Mouse (Mus musculus) liver, embryonic 14.5 days (tissue): ENCODE data around the gene Dnajc22. TPM values are rescaled to one million over a fixed set of nuclear protein-coding genes. Genes with fewer than 3 reads are reported as not detected.

Source experiments
- ATAC-seq: fragments of 200-750 bp; cut with Nextera tagmentation; 2 replicates; pipeline ENCODE4 v1.8.0; 2017; ENCODE audit warnings: moderate number of reproducible peaks, mild to moderate bottlenecking, moderate library complexity; ENCODE audit not compliant: insufficient read depth
- DNase-seq, 3 experiments: peaks; one replicate each; pipeline ENCODE4 v3.0.0-alpha.2; 2012 to 2013; ENCODE audit warnings: low read depth in 3 of 3, low spot score in 3 of 3
- H3K27ac ChIP-seq: fragments of 300-500 bp; sonication (generic); 2 replicates; pipeline ENCODE4 v1.5.1; 2014; ENCODE audit warnings: moderate library complexity, mild to moderate bottlenecking, control low read depth, inconsistent platforms
- H3K27me3 ChIP-seq: fragments of 300-500 bp; sonication (generic); 2 replicates; pipeline ENCODE4 v1.6.1; 2014; ENCODE audit warnings: mild to moderate bottlenecking, low read length, moderate library complexity; ENCODE audit not compliant: control insufficient read depth, insufficient read depth
- H3K36me3 ChIP-seq: fragments of 300-500 bp; sonication (generic); replicated peaks from 2 replicates; pipeline ENCODE4 v1.6.1; 2014; ENCODE audit warnings: low read depth; ENCODE audit not compliant: control insufficient read depth, insufficient read depth
- H3K4me1 ChIP-seq, 2 experiments: fragments of 200-500 bp in 1 of 2; fragments of 300-500 bp in 1 of 2; sonication (generic) in 1 of 2; replicated peaks; 2 replicates each; pipeline ENCODE4 v1.6.1; 2012 to 2014; ENCODE audit warnings: antibody characterized with exemption in 1 of 2, inconsistent platforms in 1 of 2, low read length in 1 of 2; ENCODE audit not compliant: control insufficient read depth in 2 of 2, insufficient read depth in 2 of 2
- H3K4me2 ChIP-seq: fragments of 300-500 bp; sonication (generic); 2 replicates; pipeline ENCODE4 v1.6.1; 2014; ENCODE audit warnings: low read depth, mild to moderate bottlenecking, control low read depth, moderate library complexity
- H3K4me3 ChIP-seq, 2 experiments: fragments of 200-500 bp in 1 of 2; fragments of 300-500 bp in 1 of 2; sonication (generic) in 1 of 2; 2 replicates each; pipeline ENCODE4 v1.5.1; 2012 to 2014; ENCODE audit warnings: low read depth in 2 of 2, low read length in 2 of 2, mild to moderate bottlenecking in 2 of 2, control low read depth in 1 of 2, inconsistent platforms in 1 of 2, moderate library complexity in 1 of 2; ENCODE audit not compliant: insufficient read depth in 1 of 2
- H3K9ac ChIP-seq: fragments of 300-500 bp; sonication (generic); replicated peaks from 2 replicates; pipeline ENCODE4 v1.6.1; 2014; ENCODE audit warnings: mild to moderate bottlenecking, control low read depth, moderate library complexity
- H3K9me3 ChIP-seq: fragments of 300-500 bp; sonication (generic); 2 replicates; pipeline ENCODE4 v1.6.1; 2016; ENCODE audit warnings: low read length, mixed read lengths; ENCODE audit not compliant: control insufficient read depth
- CTCF ChIP-seq: IDR thresholded peaks from 2 replicates; pipeline ENCODE4 v1.5.1; 2016; ENCODE audit warnings: antibody characterized with exemption, low read depth, control low read depth
- EP300 ChIP-seq: IDR thresholded peaks from 2 replicates; pipeline ENCODE4 v1.6.1; 2016; ENCODE audit warnings: antibody characterized with exemption, low read depth
- WGBS: fragments of 180-500 bp; shearing (Covaris S2); extraction: QIAGEN DNeasy Blood & Tissue Kit; methylation state at CpG from one replicate; pipeline ENCODE4 v1.1.7; 2014; ENCODE audit not compliant: insufficient replicate concordance; 5-methylcytosine and 5-hydroxymethylcytosine counted together
- microRNA-seq: library from miRNA; unstranded; fragments of <30 nt; microRNA quantifications from one replicate; pipeline ENCODE4, GENCODE M21; 2016
- polyA plus RNA-seq, 2 experiments: library from polyadenylated mRNA; depleted of rRNA in 1 of 2; stranded (reverse) in 1 of 2; unstranded in 1 of 2; fragments of >200 nt; fragmentation: Nextera tagmentation in 1 of 2; extraction: Ambion mirVana in 1 of 2; gene quantifications; 2 replicates each; pipeline versions ENCODE4 v1.2.1 to v1.2.3; 2012 to 2014

Gene Dnajc22
- polyA plus RNA-seq, 2 experiments: 11.4 to 11.6 TPM

GRCm38 (mm10) chr15:99151324-99151723, 58.4 kb downstream of the Dnajc22 start:
- TF ChIP-seq CTCF: no peak
- TF ChIP-seq EP300: no peak
- no peaks in the 10 kb centered on the region for H3K36me3 ChIP-seq
- no peak overlapping the region for H3K4me2 ChIP-seq
- H3K4me1 ChIP-seq: no peaks in the 10 kb centered on the region
- ATAC-seq (no peak), DNase-seq (no peak)
- H3K9me3 ChIP-seq: no peaks in the 10 kb centered on the region
- WGBS: 63% methylated on average over 8 of the region's 8 CpGs
- no peak overlapping the region for H3K9ac ChIP-seq
- H3K4me3 ChIP-seq: no peak overlapping the region
- H3K27ac ChIP-seq: no peak overlapping the region
- H3K27me3 ChIP-seq: no peaks in the 10 kb centered on the region

GRCm38 (mm10) chr15:99153466-99153865, 60.5 kb downstream of the Dnajc22 start:
- no peak for ATAC-seq
- Histone ChIP-seq H3K27me3 (no peaks in the 10 kb centered on the region), H3K4me1 (no peaks in the 10 kb centered on the region), H3K9ac (no peak overlapping the region), H3K36me3 (no peaks in the 10 kb centered on the region), H3K27ac (no peak overlapping the region), H3K4me3 (no peak overlapping the region), H3K9me3 (no peaks in the 10 kb centered on the region), H3K4me2 (no peak overlapping the region)
- TF ChIP-seq CTCF: no peak
- TF ChIP-seq EP300: no peak
- DNase-seq: no peak
- 85% methylated on average over 8 of the region's 8 CpGs for WGBS

Small RNAs within 50 kb of the gene (microRNA-seq; reads per million reads assigned to microRNA genes)
- gene Mir6960: 1.7 reads per million

Other genes with a start within 250 kb of the Dnajc22 start
- 4.3 and 5.7 TPM in 2 replicates for gene Kmt2d, start 222.0 kb upstream of the Dnajc22 start, polyA plus RNA-seq (2012; rRNA removed)
- gene Kmt2d, start 222.0 kb upstream of the Dnajc22 start, polyA plus RNA-seq (2014; fragmentation: Nextera tagmentation; extraction: Ambion mirVana): 3.9 and 4.3 TPM in 2 replicates
- 2.3 and 2.5 TPM in 2 replicates for gene Rhebl1, start 198.6 kb upstream of the Dnajc22 start, polyA plus RNA-seq (2012; rRNA removed)
- 2.9 and 3.2 TPM in 2 replicates for gene Rhebl1, start 198.6 kb upstream of the Dnajc22 start, polyA plus RNA-seq (2014; fragmentation: Nextera tagmentation; extraction: Ambion mirVana)
- 0.04 and 0.08 TPM in 2 replicates for gene Dhh, start 194.6 kb upstream of the Dnajc22 start, polyA plus RNA-seq (2012; rRNA removed)
- 0.09 TPM in 1 of 2 replicates, not detected in the other for gene Dhh, start 194.6 kb upstream of the Dnajc22 start, polyA plus RNA-seq (2014; fragmentation: Nextera tagmentation; extraction: Ambion mirVana)
- gene Lmbr1l, start 174.9 kb upstream of the Dnajc22 start, polyA plus RNA-seq (2012; rRNA removed): 4.5 and 7.1 TPM in 2 replicates
- 0.34 and 0.70 TPM in 2 replicates for gene Lmbr1l, start 174.9 kb upstream of the Dnajc22 start, polyA plus RNA-seq (2014; fragmentation: Nextera tagmentation; extraction: Ambion mirVana)
- 1,442 and 1,688 TPM in 2 replicates for gene Tuba1b, start 158.6 kb upstream of the Dnajc22 start, polyA plus RNA-seq (2012; rRNA removed)
- gene Tuba1b, start 158.6 kb upstream of the Dnajc22 start, polyA plus RNA-seq (2014; fragmentation: Nextera tagmentation; extraction: Ambion mirVana): 1,211 and 1,290 TPM in 2 replicates
- gene Gm49450, start 139.6 kb upstream of the Dnajc22 start, polyA plus RNA-seq (2012; rRNA removed): 0.15 and 6.4 TPM in 2 replicates
- gene Gm49450, start 139.6 kb upstream of the Dnajc22 start, polyA plus RNA-seq (2014; fragmentation: Nextera tagmentation; extraction: Ambion mirVana): not detected in 2 replicates
- gene Tuba1a, start 139.5 kb upstream of the Dnajc22 start, polyA plus RNA-seq (2012; rRNA removed): 44.7 and 62.0 TPM in 2 replicates
- 60.1 and 69.0 TPM in 2 replicates for gene Tuba1a, start 139.5 kb upstream of the Dnajc22 start, polyA plus RNA-seq (2014; fragmentation: Nextera tagmentation; extraction: Ambion mirVana)
- gene Tuba1c, start 63.3 kb upstream of the Dnajc22 start, polyA plus RNA-seq (2012; rRNA removed): 273 and 373 TPM in 2 replicates
- gene Tuba1c, start 63.3 kb upstream of the Dnajc22 start, polyA plus RNA-seq (2014; fragmentation: Nextera tagmentation; extraction: Ambion mirVana): 277 and 278 TPM in 2 replicates
- 1.1 and 1.2 TPM in 2 replicates for gene Prph, start 38.0 kb upstream of the Dnajc22 start, polyA plus RNA-seq (2012; rRNA removed)
- 0.32 and 0.53 TPM in 2 replicates for gene Prph, start 38.0 kb upstream of the Dnajc22 start, polyA plus RNA-seq (2014; fragmentation: Nextera tagmentation; extraction: Ambion mirVana)
- 14.3 and 15.7 TPM in 2 replicates for gene Troap, start 18.6 kb upstream of the Dnajc22 start, polyA plus RNA-seq (2012; rRNA removed)
- 11.1 and 12.1 TPM in 2 replicates for gene Troap, start 18.6 kb upstream of the Dnajc22 start, polyA plus RNA-seq (2014; fragmentation: Nextera tagmentation; extraction: Ambion mirVana)
- not detected in 2 replicates for gene C1ql4, start 5.4 kb upstream of the Dnajc22 start, polyA plus RNA-seq (2012; rRNA removed)
- not detected in 2 replicates for gene C1ql4, start 5.4 kb upstream of the Dnajc22 start, polyA plus RNA-seq (2014; fragmentation: Nextera tagmentation; extraction: Ambion mirVana)
- gene Spats2, start 32.7 kb downstream of the Dnajc22 start, polyA plus RNA-seq (2012; rRNA removed): 6.5 and 7.7 TPM in 2 replicates
- gene Spats2, start 32.7 kb downstream of the Dnajc22 start, polyA plus RNA-seq (2014; fragmentation: Nextera tagmentation; extraction: Ambion mirVana): 6.7 and 8.4 TPM in 2 replicates
- gene Kcnh3, start 131.7 kb downstream of the Dnajc22 start, polyA plus RNA-seq (2012; rRNA removed): 0.12 and 0.13 TPM in 2 replicates
- gene Kcnh3, start 131.7 kb downstream of the Dnajc22 start, polyA plus RNA-seq (2014; fragmentation: Nextera tagmentation; extraction: Ambion mirVana): 0.13 TPM in 2 replicates
- 25.6 and 26.2 TPM in 2 replicates for gene Mcrs1, start 158.8 kb downstream of the Dnajc22 start, polyA plus RNA-seq (2012; rRNA removed)
- 41.2 and 47.1 TPM in 2 replicates for gene Mcrs1, start 158.8 kb downstream of the Dnajc22 start, polyA plus RNA-seq (2014; fragmentation: Nextera tagmentation; extraction: Ambion mirVana)
- 8.0 and 8.9 TPM in 2 replicates for gene Prpf40b, start 201.9 kb downstream of the Dnajc22 start, polyA plus RNA-seq (2012; rRNA removed)
- 3.6 and 4.0 TPM in 2 replicates for gene Prpf40b, start 201.9 kb downstream of the Dnajc22 start, polyA plus RNA-seq (2014; fragmentation: Nextera tagmentation; extraction: Ambion mirVana)
- 0.01 TPM in 2 replicates for gene Fam186b, start 202.7 kb downstream of the Dnajc22 start, polyA plus RNA-seq (2012; rRNA removed)
- gene Fam186b, start 202.7 kb downstream of the Dnajc22 start, polyA plus RNA-seq (2014; fragmentation: Nextera tagmentation; extraction: Ambion mirVana): 0.21 TPM in 1 of 2 replicates, not detected in the other